Mouse (Mus musculus): Measurements from ENCODE around the gene Adam21. TPM values are rescaled to one million over a fixed set of nuclear protein-coding genes. Genes with fewer than 3 reads are reported as not detected.

Adam21 gene
- total RNA-seq (2021) = under 1 TPM; 0.29 to 0.35 TPM
- long read RNA-seq, experiment 1 = 0 reads
- long read RNA-seq, experiment 2, partial matches to known transcripts = 0 of 1 reads
- long read RNA-seq, experiment 2, other reads (novel, unspliced or antisense) = 1 of 1 reads

- H3K4me3 ChIP-seq = no peak within 1 kb of the TSS
- intact Hi-C loops (cut with DNase I) = no loop called here
- TF ChIP-seq CTCF (IDR thresholded peaks at IDR 0.05) = no peak
- DNase-seq (ENCODE audit: extremely low spot score in 1 of 2, low spot score in 2 of 2) = no peak
- no peak within 1 kb of the TSS for H3K27ac ChIP-seq
Observed at GRCm38 (mm10) chr12:81568374-81568773, at the start of gene Adam21. Gene Adam21 (minus strand): TSS chr12:81568474.

GRCm38 (mm10) chr12:81616980-81617379 is 48.7 kb upstream of the Adam21 start:
- H3K4me3 ChIP-seq = no peak overlapping the region
- peak; percentile 45 to 51 for DNase-seq (ENCODE audit: extremely low spot score in 1 of 2, low spot score in 2 of 2)
- TF ChIP-seq CTCF (IDR thresholded peaks at IDR 0.05) = no peak
- H3K27ac ChIP-seq = peak overlapping the region; percentile 53
- intact Hi-C loops (cut with DNase I) = loop anchor here (5.0 kb wide), 1 partner anchor 70 kb away; no protein-coding TSS in a partner anchor

GRCm38 (mm10) chr12:81615807-81616206 is 47.5 kb upstream of the Adam21 start:
- intact Hi-C loops (cut with DNase I) = loop anchor here (5.0 kb wide), 1 partner anchor 71 kb away; no protein-coding TSS in a partner anchor
- TF ChIP-seq CTCF (IDR thresholded peaks at IDR 0.05) = no peak
- peak; percentile 21 to 22 for DNase-seq (ENCODE audit: extremely low spot score in 1 of 2, low spot score in 2 of 2)
- Histone ChIP-seq H3K27ac (no peak overlapping the region; the same call in 1 of the 2 replicates), H3K4me3 (no peak overlapping the region)

- no peak for DNase-seq (ENCODE audit: extremely low spot score in 1 of 2, low spot score in 2 of 2)
- Histone ChIP-seq H3K4me3 (no peak overlapping the region), H3K27ac (no peak overlapping the region)
- intact Hi-C loops (cut with DNase I) = no loop called here
- TF ChIP-seq CTCF (IDR thresholded peaks at IDR 0.05) = no peak
Observed at GRCm38 (mm10) chr12:81609445-81609844, 41.2 kb upstream of the Adam21 start.

- H3K27ac ChIP-seq = no peak overlapping the region
- H3K4me3 ChIP-seq = no peak overlapping the region
- intact Hi-C loops (cut with DNase I) = no loop called here
- no peak for TF ChIP-seq CTCF (IDR thresholded peaks at IDR 0.05)
- no peak for DNase-seq (ENCODE audit: extremely low spot score in 1 of 2, low spot score in 2 of 2)
Observed at GRCm38 (mm10) chr12:81604995-81605784, 36.9 kb upstream of the Adam21 start.

GRCm38 (mm10) chr12:81596547-81597262 is 28.4 kb upstream of the Adam21 start:
- intact Hi-C loops (cut with DNase I) = loop anchor here (10.0 kb wide), 1 partner anchor 112 kb away; the partner anchor contains the start of gene Cox16
- no peak for TF ChIP-seq CTCF (IDR thresholded peaks at IDR 0.05)
- no peak for DNase-seq (ENCODE audit: extremely low spot score in 1 of 2, low spot score in 2 of 2)
- Histone ChIP-seq H3K27ac (no peak overlapping the region), H3K4me3 (no peak overlapping the region)

- Histone ChIP-seq H3K27ac (peak within 1 kb of the TSS; percentile 48), H3K4me3 (peak within 1 kb of the TSS; percentile 88)
- intact Hi-C loops (cut with DNase I) = loop anchor here (1.0 to 10.0 kb wide), 2 partner anchors 63 to 110 kb away; partner anchors contain the start of genes Cox16, Gm20498 and Synj2bp
- peak; percentile 90 for DNase-seq (ENCODE audit: extremely low spot score in 1 of 2, low spot score in 2 of 2)
- no peak for TF ChIP-seq CTCF (IDR thresholded peaks at IDR 0.05)
Observed at GRCm38 (mm10) chr12:81594902-81595671, 26.8 kb upstream of the Adam21 start, which contains the start of gene Med6. Gene Med6 (minus strand): TSS chr12:81595008.

- intact Hi-C loops (cut with DNase I) = no loop called here
- Histone ChIP-seq H3K27ac (no peak overlapping the region), H3K4me3 (no peak overlapping the region)
- no peak for TF ChIP-seq CTCF (IDR thresholded peaks at IDR 0.05)
- DNase-seq (ENCODE audit: extremely low spot score in 1 of 2, low spot score in 2 of 2) = no peak
Observed at GRCm38 (mm10) chr12:81567931-81568330, 343 bp downstream of the Adam21 start.

GRCm38 (mm10) chr12:81564173-81564572 is 4.1 kb downstream of the Adam21 start:
- no peak for TF ChIP-seq CTCF (IDR thresholded peaks at IDR 0.05)
- H3K4me3 ChIP-seq = no peak overlapping the region
- DNase-seq (ENCODE audit: extremely low spot score in 1 of 2, low spot score in 2 of 2) = no peak
- H3K27ac ChIP-seq = no peak overlapping the region
- intact Hi-C loops (cut with DNase I) = no loop called here

GRCm38 (mm10) chr12:81549286-81549685 is 19.0 kb downstream of the Adam21 start:
- DNase-seq (ENCODE audit: extremely low spot score in 1 of 2, low spot score in 2 of 2) = no peak
- Histone ChIP-seq H3K4me3 (no peak overlapping the region), H3K27ac (no peak overlapping the region)
- intact Hi-C loops (cut with DNase I) = no loop called here
- TF ChIP-seq CTCF (IDR thresholded peaks at IDR 0.05) = no peak

GRCm38 (mm10) chr12:81547163-81547562 is 21.1 kb downstream of the Adam21 start:
- TF ChIP-seq CTCF (IDR thresholded peaks at IDR 0.05) = no peak
- no peak overlapping the region for H3K4me3 ChIP-seq
- DNase-seq (ENCODE audit: extremely low spot score in 1 of 2, low spot score in 2 of 2) = no peak
- H3K27ac ChIP-seq = no peak overlapping the region
- intact Hi-C loops (cut with DNase I) = no loop called here
